Comparison of ENCODE assay signal across 9 mouse cellular contexts in genomic region chr4:43823845-43824337, GRCm38 (mm10). TPM values are rescaled to one million over a fixed set of nuclear protein-coding genes. Genes with fewer than 3 reads are reported as not detected.
DNase-seq lines count a peak whose midpoint lies in the region; ATAC-seq and TF ChIP-seq lines count a peak whose summit lies in the region.
"Had no signal": no experiment of that assay in that cellular context is flagged by ENCODE, and none has a peak within 500 bp of the region (broad histone marks: within the 10 kb centered on the region; RNA-seq: fewer than 3 reads in every experiment).

Gene Olfr156, minus strand, starts transcription at chr4:43823895.

- ATAC-seq in frontal cortex, adult (ENCODE audit: low TSS enrichment) = no peak

- peak; percentile 57; the same call in 1 of the 2 replicates for TF ChIP-seq CTCF in testis, adult 2 months (IDR thresholded peaks at IDR 0.05; ENCODE audit: control insufficient read depth, insufficient read depth, insufficient replicate concordance, low read depth, low read length)

- no peak within 1 kb of the TSS for H3K27ac ChIP-seq in testis, adult 2 months (ENCODE audit: control insufficient read depth, insufficient read depth, low read depth, low read length)

- H3K27me3 ChIP-seq in testis, adult 2 months (ENCODE audit: control insufficient read depth, insufficient read depth, low read length) = no peaks in the 10 kb centered on the region

- H3K4me3 ChIP-seq in testis, adult 2 months (ENCODE audit: control insufficient read depth, low read depth, low read length) = no peak within 1 kb of the TSS

- intact Hi-C loops in heart, postnatal 10 days (cut with DNase I) = loop anchor here (1.0 kb wide), 1 partner anchor 37 kb away; no protein-coding TSS in a partner anchor
- intact Hi-C loops in heart, postnatal 25 days (cut with DNase I) = no loop called here

- no peak for TF ChIP-seq POLR2A in testis, adult 2 months (IDR thresholded peaks at IDR 0.05; ENCODE audit: control insufficient read depth, low read depth, low read length)

- no peaks in the 10 kb centered on the region for H3K4me1 ChIP-seq in testis, adult 2 months (ENCODE audit: control insufficient read depth, insufficient read depth, low read length)

- H3K36me3 ChIP-seq in testis, adult 2 months (ENCODE audit: control insufficient read depth, insufficient read depth, low read length) = no peaks in the 10 kb centered on the region

- DNase-seq in heart, postnatal 10 days = peak; percentile 24 to 37
- DNase-seq in heart, postnatal 25 days (ENCODE audit: low spot score) = no peak
- DNase-seq in testis, postnatal 14 days (ENCODE audit: low spot score) = no peak
- peak; percentile 69 for DNase-seq in fibroblast of lung, adult 2 months (ENCODE audit: low read depth)
- peak; percentile 62 for DNase-seq in retina, embryonic 14.5 days (ENCODE audit: low spot score)
- no peak for DNase-seq in thymus, adult 18-20 months

RNA-seq across cellular contexts. Expression of gene Olfr156, which starts in this region (rescaled TPM):
- not detected for total RNA-seq in heart, postnatal 10 days (2021)
- not detected for total RNA-seq in heart, postnatal 25 days (2021)
- not detected in 2 replicates for polyA plus RNA-seq in testis, adult 2 months (2012; rRNA removed)
- total RNA-seq: neutrophil, adult 5-6 weeks had no signal

Comparison
In these comparisons a context has a peak if more than half of its experiments do, and no peak if none do; other contexts are left out.
1. Peak in DNase-seq in heart, postnatal 10 days; RNA of the gene not detected or under 1 TPM.
2. DNase-seq: peak in fibroblast of lung, adult 2 months (single experiment) and retina, embryonic 14.5 days (single experiment); none in heart, postnatal 25 days (single experiment), testis, postnatal 14 days (single experiment) and thymus, adult 18-20 months (0 of 2).